Mouse (Mus musculus): ENCODE measurements around the gene Faap100.

The Faap100 gene

GRCm38 (mm10) chr11:120351250-120352092, 27.1 kb downstream of the Faap100 start:
- DNase-seq = peak in 1 of 2 experiments; percentile 15

GRCm38 (mm10) chr11:120350711-120351110, 27.9 kb downstream of the Faap100 start:
- peak in 1 of 2 experiments; percentile 43 for DNase-seq

GRCm38 (mm10) chr11:120349986-120350702, 28.4 kb downstream of the Faap100 start:
- peak; percentile 83 to 85 for DNase-seq

- peak; percentile 56 to 61 for DNase-seq
These were observed 29.1 kb downstream of the Faap100 start for GRCm38 (mm10) chr11:120349371-120349985.

GRCm38 (mm10) chr11:120348684-120349370, 29.7 kb downstream of the Faap100 start:
- DNase-seq = peak in 1 of 2 experiments; percentile 79

- peak; percentile 92 to 94 for DNase-seq
These were observed 30.5 kb downstream of the Faap100 start, which contains the start of gene Actg1 for GRCm38 (mm10) chr11:120347791-120348683. Gene Actg1, minus strand, starts transcription at chr11:120348542.

GRCm38 (mm10) chr11:120347301-120347700, 31.3 kb downstream of the Faap100 start:
- DNase-seq = peak; percentile 12 to 39

- DNase-seq = peak; percentile 18 to 21
These were observed 32.1 kb downstream of the Faap100 start for GRCm38 (mm10) chr11:120346383-120347034.

- peak; percentile 28 to 38 for DNase-seq
These were observed 33.4 kb downstream of the Faap100 start for GRCm38 (mm10) chr11:120345067-120345681.

GRCm38 (mm10) chr11:120344310-120344920, 34.1 kb downstream of the Faap100 start:
- DNase-seq = peak; percentile 8 to 12

- DNase-seq = peak; percentile 13 to 22
These were observed 34.9 kb downstream of the Faap100 start for GRCm38 (mm10) chr11:120343519-120344309.

- no peak for DNase-seq
These were observed 35.9 kb downstream of the Faap100 start for GRCm38 (mm10) chr11:120342656-120343160.

GRCm38 (mm10) chr11:120341661-120342060, 36.9 kb downstream of the Faap100 start:
- DNase-seq = no peak

GRCm38 (mm10) chr11:120339978-120340513, 38.5 kb downstream of the Faap100 start:
- DNase-seq = no peak

- peak in 1 of 2 experiments; percentile 4 for DNase-seq
These were observed 39.8 kb downstream of the Faap100 start for GRCm38 (mm10) chr11:120338786-120339185.

- peak in 1 of 2 experiments; percentile 12 for DNase-seq
These were observed 41.1 kb downstream of the Faap100 start for GRCm38 (mm10) chr11:120337447-120337846.

- peak; percentile 57 to 72 for DNase-seq
These were observed 43.0 kb downstream of the Faap100 start for GRCm38 (mm10) chr11:120335431-120336021.

- no peak for DNase-seq
These were observed 58.4 kb downstream of the Faap100 start for GRCm38 (mm10) chr11:120320156-120320555.

Data from cerebellum, postnatal 14 days (tissue).